Mouse (Mus musculus) ovary, adult 10 weeks (tissue): Measurements from ENCODE around the gene Akap13. TPM values are rescaled to one million over a fixed set of nuclear protein-coding genes. Genes with fewer than 3 reads are reported as not detected.

Experiments used
- polyA plus RNA-seq: library from polyadenylated mRNA; stranded (reverse); fragments of 350-450 nt; fragmentation: Illumina TruSeq; extraction: RNeasy Lipid Tissue Mini Kit (QIAGEN cat#74804); gene quantifications from one replicate; pipeline ENCODE4 v1.2.3, GENCODE M21; 2014

Gene Akap13
- 61.2 TPM for polyA plus RNA-seq

DNA sequence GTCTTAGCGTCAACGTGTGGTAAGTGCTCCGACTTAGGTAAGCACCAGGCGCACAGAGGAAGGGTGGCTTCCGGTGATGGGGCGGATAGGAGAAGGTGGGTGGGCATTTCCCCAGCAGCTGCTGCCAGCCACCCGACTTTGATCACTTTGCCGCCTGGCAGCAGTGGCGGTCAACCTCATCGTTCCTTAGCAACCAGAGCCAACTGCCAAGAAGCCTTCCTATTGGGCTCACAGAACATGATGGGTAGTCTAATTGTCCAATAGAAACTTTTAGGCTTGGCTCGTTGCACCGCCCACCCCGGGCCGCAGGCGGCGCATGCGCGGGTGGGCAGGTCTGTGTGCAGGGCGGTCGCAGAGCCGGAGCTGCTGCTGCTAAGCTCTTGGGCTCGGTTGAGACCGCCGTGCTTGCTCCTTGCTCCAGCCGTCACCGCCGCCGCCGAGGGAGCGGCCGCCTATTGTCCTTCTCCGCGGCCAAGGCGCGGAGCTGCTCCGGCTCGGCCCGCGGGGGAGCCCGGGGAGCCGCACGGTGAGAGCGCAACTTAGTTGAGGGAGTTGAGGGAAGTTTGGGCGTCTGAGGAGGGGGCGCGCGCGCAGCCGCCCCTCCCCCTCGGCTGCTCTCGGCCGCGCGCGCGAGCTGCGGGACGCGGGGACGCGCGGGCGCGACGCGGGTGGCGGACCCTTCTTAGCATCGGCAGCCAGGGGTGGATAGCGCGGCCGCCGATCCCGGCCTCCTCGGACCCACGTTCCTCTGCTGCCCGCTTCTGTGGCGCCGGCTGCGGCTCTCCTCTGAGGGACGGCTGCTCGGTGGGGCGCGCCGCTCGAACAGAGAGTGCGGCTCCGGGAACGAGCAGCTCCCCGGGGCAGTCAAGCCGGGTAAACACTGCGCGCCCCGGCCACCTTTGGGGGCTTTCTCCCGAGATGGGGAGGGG lies at the start of gene Akap13:
Gene Akap13 (plus strand): TSS at position 312 of the 929 bp plus-strand sequence.

Other genes starting within 250 kb of the Akap13 start
- 8.9 TPM for gene Sv2b, start 146.3 kb upstream of the Akap13 start, polyA plus RNA-seq